Mouse (Mus musculus): Measurements from ENCODE around the gene Adh5. TPM values are rescaled to one million over a fixed set of nuclear protein-coding genes. Genes with fewer than 3 reads are reported as not detected.

Adh5 gene
- polyA plus RNA-seq, 1 experiment from 2014 or later: 255 TPM

GRCm38 (mm10) chr3:138431835-138432234 lies 11.1 kb upstream of the Adh5 start:
- DNase-seq (ENCODE audit: low spot score): no peak
- no peak overlapping the region for H3K27ac ChIP-seq
- H3K27me3 ChIP-seq (ENCODE audit: insufficient read depth, poor library complexity, severe bottlenecking): no peaks in the 10 kb centered on the region
- H3K4me1 ChIP-seq (replicated peaks): no peaks in the 10 kb centered on the region
- WGBS: 84% methylated on average over 2 of the region's 2 CpGs
- H3K4me3 ChIP-seq: no peak overlapping the region
- 0 out of 2 replicates have a peak, but pooled peaks cover 3% of the 10 kb centered on the region for H3K9me3 ChIP-seq
- no peaks in the 10 kb centered on the region for H3K36me3 ChIP-seq

GRCm38 (mm10) chr3:138438716-138439115 lies 4.2 kb upstream of the Adh5 start:
- H3K27ac ChIP-seq: no peak overlapping the region
- no peaks in the 10 kb centered on the region for H3K27me3 ChIP-seq (ENCODE audit: insufficient read depth, poor library complexity, severe bottlenecking)
- H3K36me3 ChIP-seq: no peaks in the 10 kb centered on the region
- H3K4me3 ChIP-seq: no peak overlapping the region
- no peak for DNase-seq (ENCODE audit: low spot score)
- H3K9me3 ChIP-seq: 0 out of 2 replicates have a peak, but pooled peaks cover 3% of the 10 kb centered on the region
- H3K4me1 ChIP-seq (replicated peaks): peaks cover 13% of the 10 kb centered on the region
- WGBS: 83% methylated on average over 3 of the region's 3 CpGs

DNA sequence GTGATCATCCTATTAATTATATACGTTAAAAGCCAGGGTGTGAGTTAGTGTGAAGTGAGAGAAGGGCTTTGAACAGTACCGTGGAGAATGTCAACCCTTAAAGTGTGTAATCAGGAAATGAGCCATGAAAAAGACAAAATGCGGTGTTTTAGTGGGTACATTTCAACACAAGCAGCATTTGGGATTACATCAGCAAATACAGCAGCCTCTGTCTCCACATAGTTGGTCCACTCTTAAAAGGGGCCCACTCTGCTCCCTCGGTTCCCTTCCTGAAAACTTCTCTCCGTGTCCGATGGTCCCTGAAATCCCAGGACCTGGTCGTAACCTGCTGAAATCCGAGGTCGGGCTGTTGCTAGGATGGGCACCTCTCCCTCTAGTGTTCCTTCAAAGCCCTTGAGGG lies 690 bp upstream of the Adh5 start:
- H3K4me1 ChIP-seq (replicated peaks): peaks cover 34% of the 10 kb centered on the region
- 3% methylated on average over 9 of the region's 9 CpGs for WGBS
- H3K4me3 ChIP-seq: peak overlapping the region; percentile 94
- no peak for DNase-seq (ENCODE audit: low spot score)
- peaks cover 24% of the 10 kb centered on the region for H3K36me3 ChIP-seq
- H3K27ac ChIP-seq: peak overlapping the region; percentile 96
- no peaks in the 10 kb centered on the region for H3K9me3 ChIP-seq
- H3K27me3 ChIP-seq (ENCODE audit: insufficient read depth, poor library complexity, severe bottlenecking): no peaks in the 10 kb centered on the region

- H3K4me3 ChIP-seq: peak overlapping the region; percentile 94
- peaks cover 37% of the 10 kb centered on the region for H3K36me3 ChIP-seq
- H3K27ac ChIP-seq: peak overlapping the region; percentile 96
- H3K4me1 ChIP-seq (replicated peaks): peaks cover 38% of the 10 kb centered on the region
- no peaks in the 10 kb centered on the region for H3K9me3 ChIP-seq
- no peak for DNase-seq (ENCODE audit: low spot score)
- 6% methylated on average over 9 of the region's 9 CpGs for WGBS
- no peaks in the 10 kb centered on the region for H3K27me3 ChIP-seq (ENCODE audit: insufficient read depth, poor library complexity, severe bottlenecking)
Observed at GRCm38 (mm10) chr3:138443465-138443771, 525 bp downstream of the Adh5 start.

DNA sequence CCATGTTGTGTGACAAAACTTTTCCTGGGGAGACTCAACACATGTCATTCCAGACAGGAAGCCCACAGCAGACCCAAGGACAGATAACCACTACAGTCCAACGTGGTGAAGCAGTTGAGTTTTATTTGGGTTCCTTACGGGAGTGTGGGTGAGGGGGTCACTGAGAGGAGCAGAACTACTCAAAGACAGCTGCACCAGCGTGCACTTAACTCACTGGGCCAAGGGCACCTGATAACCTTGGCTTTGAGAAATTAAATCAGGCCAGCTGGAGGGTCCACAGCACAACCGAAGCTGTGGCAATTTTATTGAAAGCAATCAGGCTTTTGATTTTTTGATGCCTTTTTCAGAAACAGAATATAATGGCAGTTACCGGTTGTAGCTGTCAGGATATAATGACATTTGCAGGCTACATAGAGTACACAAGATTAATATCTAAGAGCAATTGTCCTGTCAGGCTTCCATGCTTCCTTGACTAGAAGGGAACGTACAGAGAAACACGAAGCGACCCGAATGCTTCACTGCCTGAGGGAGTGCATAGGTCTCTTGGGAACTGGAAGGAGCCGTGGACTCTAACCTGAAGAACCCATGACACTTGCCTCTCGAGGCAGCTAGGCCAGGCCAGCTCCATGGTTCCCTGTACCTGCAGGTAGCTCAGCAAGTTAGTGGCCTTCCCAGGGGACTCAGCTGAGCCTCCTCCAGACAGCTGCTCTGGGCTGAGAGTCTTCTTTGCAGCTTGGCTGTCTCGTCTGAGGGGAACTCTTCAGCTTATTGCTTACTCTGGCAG lies 5.4 kb downstream of the Adh5 start:
- H3K9me3 ChIP-seq: no peaks in the 10 kb centered on the region
- peaks cover 84% of the 10 kb centered on the region for H3K36me3 ChIP-seq
- peaks cover 30% of the 10 kb centered on the region for H3K4me1 ChIP-seq (replicated peaks)
- no peaks in the 10 kb centered on the region for H3K27me3 ChIP-seq (ENCODE audit: insufficient read depth, poor library complexity, severe bottlenecking)
- 85% methylated on average over 12 of the region's 12 CpGs for WGBS
- H3K4me3 ChIP-seq: no peak overlapping the region
- H3K27ac ChIP-seq: no peak overlapping the region
- no peak for DNase-seq (ENCODE audit: low spot score)

DNA sequence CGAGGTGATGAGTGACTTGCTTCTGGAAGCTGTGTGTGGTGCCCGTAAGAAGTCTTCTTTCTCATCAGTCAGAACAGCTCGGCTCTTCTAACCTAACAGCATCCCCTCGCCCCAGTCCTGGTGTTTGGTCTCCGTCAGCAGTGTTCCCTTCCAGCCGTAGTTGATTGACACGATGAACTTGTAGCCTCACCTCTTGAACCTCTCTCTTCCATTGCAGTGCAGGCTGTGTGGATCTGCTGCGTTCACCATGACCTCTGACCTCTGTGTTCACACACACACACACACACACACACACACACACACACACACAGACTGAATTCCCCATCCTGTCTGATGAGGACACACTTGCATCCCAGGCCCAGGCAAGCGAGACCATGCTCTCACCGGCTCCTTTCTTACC lies 9.3 kb downstream of the Adh5 start:
- no peak overlapping the region for H3K4me3 ChIP-seq
- H3K27me3 ChIP-seq (ENCODE audit: insufficient read depth, poor library complexity, severe bottlenecking): no peaks in the 10 kb centered on the region
- WGBS: 85% methylated on average over 10 of the region's 10 CpGs
- H3K4me1 ChIP-seq (replicated peaks): peaks cover 7% of the 10 kb centered on the region; the same call in 1 of the 2 replicates
- H3K27ac ChIP-seq: no peak overlapping the region
- H3K36me3 ChIP-seq: peaks cover 97% of the 10 kb centered on the region
- no peak for DNase-seq (ENCODE audit: low spot score)
- H3K9me3 ChIP-seq: no peaks in the 10 kb centered on the region

- Histone ChIP-seq H3K27me3 (ENCODE audit: insufficient read depth, poor library complexity, severe bottlenecking) (no peaks in the 10 kb centered on the region), H3K9me3 (no peaks in the 10 kb centered on the region), H3K27ac (no peak overlapping the region), H3K4me1 (replicated peaks) (no peaks in the 10 kb centered on the region), H3K36me3 (peaks cover 99% of the 10 kb centered on the region), H3K4me3 (no peak overlapping the region)
- no peak for DNase-seq (ENCODE audit: low spot score)
- WGBS: 97% methylated on average over 1 of the region's 1 CpGs
Observed at GRCm38 (mm10) chr3:138454234-138454633, 11.3 kb downstream of the Adh5 start.

DNA sequence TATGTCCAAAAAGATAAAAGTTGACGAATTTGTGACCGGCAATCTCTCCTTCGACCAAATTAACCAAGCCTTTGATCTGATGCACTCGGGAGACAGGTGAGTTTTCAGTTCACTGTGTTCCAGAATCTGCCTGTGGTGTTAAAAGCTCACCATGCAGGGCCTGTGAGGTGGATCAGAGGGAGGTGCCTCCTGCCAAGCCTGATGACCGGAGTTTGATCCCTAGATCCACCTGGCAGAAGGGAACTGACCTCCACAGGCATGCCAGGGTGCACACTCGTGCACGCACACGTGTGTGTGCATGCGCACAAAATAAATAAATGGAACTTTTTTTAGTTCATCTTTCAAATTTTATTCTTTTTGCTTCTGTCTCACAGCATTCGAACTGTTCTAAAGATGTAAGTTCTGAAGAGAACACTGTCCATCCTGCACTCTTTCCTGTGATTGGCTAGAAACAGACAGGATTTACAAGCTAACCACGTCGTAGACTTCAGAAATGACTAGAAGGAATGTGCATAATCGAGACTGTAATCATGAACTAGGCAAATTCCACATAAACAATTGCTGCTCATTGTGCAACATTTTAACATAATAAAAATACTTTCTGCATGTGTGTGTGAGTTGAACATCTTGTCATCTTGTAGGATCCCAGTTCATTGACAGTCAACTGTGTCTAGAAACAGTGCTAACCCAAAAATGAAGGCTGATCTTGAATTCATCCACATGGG lies 12.0 kb downstream of the Adh5 start:
- Histone ChIP-seq H3K27ac (no peak overlapping the region), H3K27me3 (ENCODE audit: insufficient read depth, poor library complexity, severe bottlenecking) (no peaks in the 10 kb centered on the region), H3K9me3 (no peaks in the 10 kb centered on the region), H3K4me1 (replicated peaks) (no peaks in the 10 kb centered on the region), H3K36me3 (peaks cover 99% of the 10 kb centered on the region), H3K4me3 (no peak overlapping the region)
- WGBS: 94% methylated on average over 13 of the region's 13 CpGs
- DNase-seq (ENCODE audit: low spot score): no peak

- H3K4me3 ChIP-seq: no peak overlapping the region
- no peaks in the 10 kb centered on the region for H3K27me3 ChIP-seq (ENCODE audit: insufficient read depth, poor library complexity, severe bottlenecking)
- H3K4me1 ChIP-seq (replicated peaks): no peaks in the 10 kb centered on the region
- no peak overlapping the region for H3K27ac ChIP-seq
- H3K9me3 ChIP-seq: no peaks in the 10 kb centered on the region
- WGBS: 97% methylated on average over 3 of the region's 3 CpGs
- DNase-seq (ENCODE audit: low spot score): no peak
- H3K36me3 ChIP-seq: peaks cover 97% of the 10 kb centered on the region
Observed at GRCm38 (mm10) chr3:138458441-138458840, 15.5 kb downstream of the Adh5 start.

GRCm38 (mm10) chr3:138460260-138460659 lies 17.4 kb downstream of the Adh5 start:
- Histone ChIP-seq H3K4me1 (replicated peaks) (no peaks in the 10 kb centered on the region), H3K27ac (no peak overlapping the region), H3K27me3 (ENCODE audit: insufficient read depth, poor library complexity, severe bottlenecking) (no peaks in the 10 kb centered on the region), H3K9me3 (no peaks in the 10 kb centered on the region), H3K4me3 (no peak overlapping the region), H3K36me3 (peaks cover 96% of the 10 kb centered on the region)
- no peak for DNase-seq (ENCODE audit: low spot score)
- WGBS: 88% methylated on average over 13 of the region's 13 CpGs

GRCm38 (mm10) chr3:138461832-138462231 lies 18.9 kb downstream of the Adh5 start:
- no peaks in the 10 kb centered on the region for H3K27me3 ChIP-seq (ENCODE audit: insufficient read depth, poor library complexity, severe bottlenecking)
- no peak for DNase-seq (ENCODE audit: low spot score)
- WGBS: 92% methylated on average over 3 of the region's 3 CpGs
- H3K36me3 ChIP-seq: peaks cover 96% of the 10 kb centered on the region
- no peaks in the 10 kb centered on the region for H3K9me3 ChIP-seq
- no peak overlapping the region for H3K27ac ChIP-seq
- H3K4me3 ChIP-seq: no peak overlapping the region
- H3K4me1 ChIP-seq (replicated peaks): no peaks in the 10 kb centered on the region

- 84% methylated on average over 2 of the region's 2 CpGs for WGBS
- Histone ChIP-seq H3K27me3 (ENCODE audit: insufficient read depth, poor library complexity, severe bottlenecking) (no peaks in the 10 kb centered on the region), H3K4me3 (no peak overlapping the region), H3K27ac (no peak overlapping the region), H3K36me3 (peaks cover 96% of the 10 kb centered on the region), H3K9me3 (no peaks in the 10 kb centered on the region), H3K4me1 (replicated peaks) (no peaks in the 10 kb centered on the region)
- peak; percentile 42 for DNase-seq (ENCODE audit: low spot score)
Observed at GRCm38 (mm10) chr3:138463137-138463536, 20.2 kb downstream of the Adh5 start.

GRCm38 (mm10) chr3:138463807-138464206 lies 20.9 kb downstream of the Adh5 start:
- no peak overlapping the region for H3K27ac ChIP-seq
- no peaks in the 10 kb centered on the region for H3K27me3 ChIP-seq (ENCODE audit: insufficient read depth, poor library complexity, severe bottlenecking)
- no peak overlapping the region for H3K4me3 ChIP-seq
- H3K4me1 ChIP-seq (replicated peaks): no peaks in the 10 kb centered on the region
- peaks cover 96% of the 10 kb centered on the region for H3K36me3 ChIP-seq
- no peaks in the 10 kb centered on the region for H3K9me3 ChIP-seq
- WGBS: 89% methylated on average over 6 of the region's 6 CpGs
- no peak for DNase-seq (ENCODE audit: low spot score)
